Mouse (Mus musculus) bone marrow, adult 2 months (tissue): ENCODE data around the gene Atp5mpl. TPM values are rescaled to one million over a fixed set of nuclear protein-coding genes. Genes with fewer than 3 reads are reported as not detected.

Experiments used
- H3K27ac ChIP-seq: fragments of 200-500 bp; 2 replicates; pipeline ENCODE4 v1.5.1; 2012; ENCODE audit warnings: low read depth, mild to moderate bottlenecking, control low read depth, inconsistent platforms, low read length; ENCODE audit not compliant: control insufficient read depth, poor library complexity, insufficient read depth
- H3K4me1 ChIP-seq: fragments of 200-500 bp; 2 replicates; pipeline ENCODE4 v1.6.1; 2011; ENCODE audit warnings: low read length; ENCODE audit not compliant: control insufficient read depth, insufficient read depth
- H3K4me3 ChIP-seq: fragments of 200-500 bp; replicated peaks from 2 replicates; pipeline ENCODE3; 2011; ENCODE audit warnings: mild to moderate bottlenecking, low read depth, low read length, control low read depth; ENCODE audit not compliant: control insufficient read depth
- CTCF ChIP-seq: fragments of 200-500 bp; IDR thresholded peaks from 2 replicates; pipeline ENCODE4 v1.5.1; 2011; ENCODE audit warnings: low read length, control low read depth; ENCODE audit not compliant: control insufficient read depth, insufficient read depth
- POLR2A ChIP-seq: fragments of 200-500 bp; IDR thresholded peaks from 2 replicates; pipeline ENCODE4 v1.6.1; 2011; ENCODE audit warnings: low read depth, mild to moderate bottlenecking, control low read depth, low read length, borderline replicate concordance; ENCODE audit not compliant: control insufficient read depth
- WGBS: fragments of 180-500 bp; shearing (Covaris S2); methylation state at CpG from one replicate; pipeline ENCODE4 v1.1.7; 2018; 5-methylcytosine and 5-hydroxymethylcytosine counted together
- polyA plus RNA-seq: library from polyadenylated mRNA; stranded (reverse); fragments of >200 nt; gene quantifications from 2 replicates; pipeline ENCODE4 v1.2.4, GENCODE M21; 2011; ENCODE audit warnings: low replicate concordance; ENCODE audit not compliant: missing spikeins, insufficient read depth, insufficient read length

Gene Atp5mpl
- polyA plus RNA-seq, 1 experiment: 196 TPM

GRCm38 (mm10) chr12:111911796-111912195, 55.0 kb downstream of the Atp5mpl start:
- TF ChIP-seq CTCF (no peak), POLR2A (no peak)
- H3K4me3 ChIP-seq: no peak overlapping the region
- H3K27ac ChIP-seq: no peak overlapping the region
- 58% methylated on average over 2 of the region's 2 CpGs for WGBS
- no peaks in the 10 kb centered on the region; the same call in 1 of the 2 replicates for H3K4me1 ChIP-seq

Other genes starting within 250 kb of the Atp5mpl start
- gene Klc1, start 208.1 kb downstream of the Atp5mpl start, polyA plus RNA-seq: 55.3 and 70.4 TPM in 2 replicates
- 5.7 and 11.6 TPM in 2 replicates for gene Xrcc3, start 153.1 kb downstream of the Atp5mpl start, polyA plus RNA-seq
- 9.3 and 12.8 TPM in 2 replicates for gene Zfyve21, start 152.8 kb downstream of the Atp5mpl start, polyA plus RNA-seq
- 9.6 and 10.9 TPM in 2 replicates for gene Ppp1r13b, start 58.9 kb downstream of the Atp5mpl start, polyA plus RNA-seq
- not detected in 2 replicates for gene Tdrd9, start 4.6 kb upstream of the Atp5mpl start, polyA plus RNA-seq
- not detected in 2 replicates for gene Rd3l, start 14.3 kb upstream of the Atp5mpl start, polyA plus RNA-seq
- not detected in 2 replicates for gene Aspg, start 139.7 kb upstream of the Atp5mpl start, polyA plus RNA-seq
- gene Kif26a, start 179.2 kb upstream of the Atp5mpl start, polyA plus RNA-seq: 0.38 TPM in 1 of 2 replicates, not detected in the other